Mouse (Mus musculus): ENCODE data around the gene Yrdc. TPM values are rescaled to one million over a fixed set of nuclear protein-coding genes. Genes with fewer than 3 reads are reported as not detected.
A peak's percentile ranks its signal among the peaks of the same experiment; 100 is the strongest.

Gene Yrdc
- total RNA-seq, 4 experiments from 2014 or later, result 10.4 to 15.0 (median 12.0) TPM

DNA sequence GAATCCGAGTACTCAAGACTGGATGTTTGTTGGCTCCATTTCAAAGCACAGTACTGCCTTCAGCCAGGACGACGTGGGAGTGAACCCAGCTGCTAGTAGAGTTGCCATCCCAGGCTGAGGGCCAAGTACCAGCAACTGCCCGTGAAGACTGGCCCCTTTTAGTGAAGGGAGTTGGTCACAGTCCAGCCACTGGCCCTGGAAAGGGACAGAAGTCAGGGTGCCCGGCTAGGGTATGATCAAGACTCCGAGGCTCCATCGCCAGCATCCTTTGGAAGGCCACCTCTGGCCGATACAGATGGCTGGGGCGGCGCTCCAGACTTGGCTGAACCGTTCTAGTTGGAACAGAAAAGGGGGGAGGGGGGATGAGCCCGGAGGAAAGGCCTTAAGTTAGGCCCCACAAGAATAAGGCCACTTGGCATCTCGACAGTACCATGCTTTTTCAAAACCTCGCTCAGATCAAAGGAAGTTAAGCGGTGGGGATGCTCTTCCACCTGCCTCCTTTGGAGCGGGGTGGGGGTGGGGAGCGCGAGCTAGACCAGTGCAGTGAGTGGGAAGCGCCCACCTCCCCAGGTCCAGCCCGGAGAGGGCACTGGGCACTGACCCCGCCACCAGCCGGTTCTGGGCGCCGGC is 733 bp upstream of the Yrdc start:
- peak; percentile 12 to 28 for DNase-seq (ENCODE audit: low spot score in 2 of 2)

GRCm38 (mm10) chr4:124850933-124851658 is 617 bp downstream of the Yrdc start, which contains the start of gene 1110065P20Rik:
1110065P20Rik (minus strand) TSS chr4:124851196.
- peak; percentile 25 to 47 for DNase-seq (ENCODE audit: low spot score in 2 of 2)

GRCm38 (mm10) chr4:124856294-124856693 is 5.8 kb downstream of the Yrdc start:
- no peak for DNase-seq (ENCODE audit: low spot score in 2 of 2)

GRCm38 (mm10) chr4:124858370-124858769 is 7.9 kb downstream of the Yrdc start:
- DNase-seq (ENCODE audit: low spot score in 2 of 2), result no peak

GRCm38 (mm10) chr4:124860446-124860845 is 10.0 kb downstream of the Yrdc start:
- DNase-seq (ENCODE audit: low spot score in 2 of 2), result no peak

GRCm38 (mm10) chr4:124861283-124862188 is 11.1 kb downstream of the Yrdc start, which contains the start of gene Maneal:
Maneal (minus strand) TSS chr4:124862171.
- DNase-seq (ENCODE audit: low spot score in 2 of 2), result no peak

GRCm38 (mm10) chr4:124872719-124873118 is 22.2 kb downstream of the Yrdc start:
- DNase-seq (ENCODE audit: low spot score in 2 of 2), result no peak

- DNase-seq (ENCODE audit: low spot score in 2 of 2), result no peak
Observed at GRCm38 (mm10) chr4:124880599-124880998, 30.1 kb downstream of the Yrdc start, which contains the start of gene Epha10. Epha10 (plus strand) TSS chr4:124880899.

DNA sequence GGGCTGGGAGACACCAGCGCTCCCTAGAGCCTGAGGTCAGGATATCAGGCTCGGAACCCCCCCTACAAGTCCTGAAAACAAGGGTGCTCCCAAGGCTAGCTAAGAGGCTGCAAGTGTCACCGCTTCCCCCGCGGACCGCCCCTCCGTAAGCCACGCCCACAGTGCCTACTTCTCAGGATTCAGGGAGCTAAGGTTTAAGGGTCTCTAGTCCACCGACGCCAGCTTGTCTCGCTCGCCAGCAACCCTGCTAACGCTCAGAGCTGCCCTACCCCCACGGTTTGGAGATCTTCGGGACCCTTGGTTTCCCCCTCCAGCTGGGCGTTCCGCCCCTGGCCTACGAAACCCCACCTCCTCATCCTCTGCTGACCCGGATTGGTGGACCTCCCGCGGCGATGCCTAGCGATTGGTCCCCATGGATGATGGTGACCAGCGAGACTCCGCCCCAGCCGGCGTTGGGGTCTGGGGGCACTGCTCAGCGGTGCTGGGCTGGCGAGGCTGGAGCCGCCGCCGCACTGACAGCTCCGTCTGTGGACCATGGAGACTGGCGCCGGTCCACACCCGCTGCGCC is 30.9 kb downstream of the Yrdc start:
- no peak for DNase-seq (ENCODE audit: low spot score in 2 of 2)

- DNase-seq (ENCODE audit: low spot score in 2 of 2), result no peak
Observed at GRCm38 (mm10) chr4:124882151-124882729, 31.8 kb downstream of the Yrdc start.

- DNase-seq (ENCODE audit: low spot score in 2 of 2), result no peak
Observed at GRCm38 (mm10) chr4:124888702-124889101, 38.2 kb downstream of the Yrdc start.

- DNase-seq (ENCODE audit: low spot score in 2 of 2), result no peak
Observed at GRCm38 (mm10) chr4:124889935-124890334, 39.5 kb downstream of the Yrdc start.

DNA sequence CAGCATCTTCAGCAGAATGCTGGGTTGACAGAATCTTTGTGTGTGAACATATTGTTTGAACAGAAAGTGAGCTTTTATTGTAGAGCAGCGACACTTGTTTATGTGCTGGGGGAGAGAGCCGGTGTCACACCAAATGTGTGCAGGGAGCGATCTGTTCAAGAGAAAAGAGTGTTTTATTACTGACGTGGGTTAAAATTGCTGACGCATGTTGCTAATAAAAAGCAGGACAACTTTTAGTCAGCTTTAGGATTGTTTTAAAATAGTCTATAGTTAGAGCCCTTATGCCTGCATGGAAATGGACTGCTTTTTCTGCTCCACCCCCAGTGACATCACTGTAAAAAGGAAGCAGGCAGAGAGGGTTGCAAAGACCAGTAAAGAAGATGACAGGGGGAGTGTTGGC is 40.4 kb downstream of the Yrdc start:
- no peak for DNase-seq (ENCODE audit: low spot score in 2 of 2)

DNA sequence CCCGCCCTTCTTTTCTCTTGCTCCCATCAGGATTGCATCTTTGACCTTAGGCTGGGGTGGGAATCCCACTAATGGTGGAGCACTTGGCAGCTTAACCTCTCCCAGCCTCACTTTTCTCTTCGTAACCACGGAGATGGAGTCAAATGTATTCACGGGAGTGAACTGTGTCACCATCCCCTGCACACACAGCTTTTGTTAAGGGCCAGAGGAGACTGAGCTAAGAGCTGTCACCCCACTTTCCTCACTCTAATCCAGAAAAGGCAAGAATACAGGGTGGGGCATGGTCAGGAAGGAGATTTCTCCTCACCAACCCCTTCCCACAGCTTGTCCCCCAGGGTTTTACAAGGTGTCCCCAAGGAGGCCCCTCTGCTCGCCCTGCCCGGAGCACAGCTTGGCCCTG is 43.3 kb downstream of the Yrdc start:
- no peak for DNase-seq (ENCODE audit: low spot score in 2 of 2)

DNA sequence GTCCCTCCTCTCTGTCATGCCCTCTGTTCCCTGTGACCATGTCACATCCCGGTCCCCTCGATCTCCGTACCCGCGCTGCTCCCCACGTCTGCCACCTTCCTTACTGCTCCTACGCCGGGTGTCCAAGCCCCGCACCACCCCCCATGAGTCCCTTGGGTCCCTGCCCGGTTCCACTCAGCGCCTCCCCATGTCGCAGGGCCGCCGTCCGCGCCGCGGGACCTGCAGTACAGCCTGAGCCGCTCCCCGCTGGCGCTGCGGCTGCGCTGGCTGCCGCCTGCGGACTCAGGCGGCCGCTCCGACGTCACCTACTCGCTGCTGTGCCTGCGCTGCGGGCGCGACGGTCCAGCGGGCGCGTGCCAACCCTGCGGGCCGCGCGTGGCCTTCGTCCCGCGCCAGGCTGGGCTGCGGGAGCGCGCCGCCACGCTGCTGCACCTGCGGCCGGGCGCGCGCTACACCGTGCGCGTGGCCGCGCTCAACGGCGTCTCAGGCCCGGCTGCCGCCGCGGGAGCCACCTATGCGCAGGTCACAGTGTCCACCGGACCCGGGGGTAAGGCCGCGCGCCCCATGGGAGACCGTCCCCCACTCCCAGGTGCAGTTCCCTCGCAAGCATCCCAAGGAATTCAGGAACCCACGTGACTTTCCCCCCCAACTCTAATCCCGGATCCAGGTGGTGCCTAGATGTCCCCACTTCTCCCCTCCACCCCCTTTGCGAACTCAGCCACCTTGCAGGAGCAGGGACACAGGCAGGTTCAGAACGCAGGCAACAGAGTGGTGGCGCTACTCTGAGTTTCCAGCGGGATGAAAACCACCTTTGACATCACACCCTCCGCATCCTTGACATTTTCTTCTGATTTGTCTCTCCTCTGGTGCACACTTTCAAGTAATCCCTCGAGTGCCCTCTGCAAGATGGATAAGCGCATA is 44.3 kb downstream of the Yrdc start:
- DNase-seq (ENCODE audit: low spot score in 2 of 2), result no peak

DNA sequence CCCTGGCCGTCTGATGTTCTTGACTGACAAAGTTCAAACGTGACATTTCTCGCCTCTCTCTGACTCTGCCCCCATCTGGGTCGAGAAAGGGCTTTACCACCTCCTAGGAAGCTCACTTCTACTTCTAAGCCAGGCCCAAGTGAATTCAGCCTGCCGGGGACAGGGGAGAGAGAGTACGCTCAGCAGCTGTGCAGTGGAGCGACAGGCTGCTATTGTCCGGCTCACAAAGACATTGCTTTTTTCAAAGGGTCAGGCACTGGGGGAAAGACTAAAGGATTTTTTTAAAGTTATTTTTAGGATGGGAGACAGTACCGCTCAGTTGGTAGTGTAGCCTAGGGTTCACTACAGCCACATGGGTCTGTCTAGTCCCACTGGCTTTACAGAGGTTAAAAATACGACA is 47.9 kb downstream of the Yrdc start:
- no peak for DNase-seq (ENCODE audit: low spot score in 2 of 2)

- no peak for DNase-seq (ENCODE audit: low spot score in 2 of 2)
Observed at GRCm38 (mm10) chr4:124899906-124900305, 49.4 kb downstream of the Yrdc start.
